Mouse (Mus musculus) frontal cortex, adult (tissue): Measurements from ENCODE around the gene Kbtbd3.

ENCODE experiments used
- ATAC-seq: cut with Nextera tagmentation; 2 replicates; pipeline ENCODE4 v1.9.2; 2017; ENCODE audit warnings: mild to moderate bottlenecking, moderate library complexity, mixed read lengths; ENCODE audit not compliant: low TSS enrichment

Kbtbd3 gene

GRCm38 (mm10) chr9:4309351-4310085 lies at the start of gene Kbtbd3, which contains the start of gene Aasdhppt:
TSS of gene Kbtbd3 (plus strand) at chr9:4309833.
TSS of gene Aasdhppt (minus strand) at chr9:4309471.
- peak; percentile 93 for ATAC-seq

GRCm38 (mm10) chr9:4259841-4260745 lies 49.5 kb upstream of the Kbtbd3 start:
- no peak for ATAC-seq

GRCm38 (mm10) chr9:4260746-4261090 lies 48.9 kb upstream of the Kbtbd3 start:
- no peak for ATAC-seq

GRCm38 (mm10) chr9:4266881-4267280 lies 42.8 kb upstream of the Kbtbd3 start:
- no peak for ATAC-seq

DNA sequence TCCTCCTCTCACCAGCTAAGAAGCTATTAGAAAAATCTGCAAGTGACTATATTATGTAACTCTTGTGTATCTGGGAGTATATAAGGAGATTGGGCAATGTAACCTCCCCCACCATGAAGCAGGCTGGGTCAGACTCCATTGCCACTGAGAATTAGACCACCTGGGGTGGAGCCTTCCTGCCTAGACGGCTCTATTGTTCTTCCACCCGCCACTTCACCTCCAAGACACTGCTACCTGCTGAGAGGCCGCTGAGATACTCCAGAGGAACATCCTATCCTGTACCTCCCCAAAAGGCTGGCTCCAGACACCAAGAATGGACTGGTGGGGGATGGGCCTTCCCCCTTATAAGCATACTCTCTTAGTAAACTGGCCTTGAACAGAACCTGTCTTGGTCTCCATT lies 25.8 kb upstream of the Kbtbd3 start:
- no peak for ATAC-seq

DNA sequence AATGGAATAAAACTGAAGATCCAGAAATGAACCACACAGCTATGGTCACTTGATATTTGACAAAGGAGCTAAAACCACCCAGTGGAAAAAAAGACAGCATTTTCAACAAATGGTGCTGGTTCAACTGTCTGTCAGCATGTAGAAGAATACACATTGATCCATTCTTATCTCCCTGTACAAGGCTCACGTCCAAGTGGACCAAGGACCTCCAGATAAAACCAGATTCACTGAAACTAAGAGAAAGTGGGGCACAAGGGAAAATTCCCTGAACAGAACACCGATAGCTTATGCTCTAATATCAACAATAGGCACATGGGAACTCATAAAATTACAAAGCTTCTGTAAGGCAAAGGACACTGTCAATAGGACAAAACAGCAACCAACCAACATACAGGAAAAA lies 9.2 kb upstream of the Kbtbd3 start:
- ATAC-seq = no peak

- no peak for ATAC-seq
Measured at GRCm38 (mm10) chr9:4304867-4305266, 4.8 kb upstream of the Kbtbd3 start.

- ATAC-seq = peak; percentile 52
Measured at GRCm38 (mm10) chr9:4308628-4309350, 844 bp upstream of the Kbtbd3 start.

DNA sequence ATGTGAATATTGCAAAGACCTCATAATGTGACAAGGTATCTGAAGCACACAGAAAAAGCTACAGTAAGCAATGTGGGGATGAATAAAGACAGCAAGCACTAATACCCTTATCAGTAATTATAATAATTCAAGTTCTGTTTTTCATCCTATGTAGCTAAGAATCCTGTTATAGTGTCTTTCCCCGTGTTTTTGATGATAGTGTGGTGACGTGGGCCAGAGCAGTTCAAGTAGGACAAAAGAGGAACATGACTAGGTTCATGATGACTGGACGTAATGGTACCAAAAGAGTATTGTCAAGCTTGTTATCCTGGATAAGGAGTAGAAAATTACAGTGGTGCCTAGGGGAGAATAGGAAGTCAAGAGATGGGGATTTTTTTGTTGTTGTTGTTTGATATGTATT lies 1.1 kb downstream of the Kbtbd3 start:
- no peak for ATAC-seq

DNA sequence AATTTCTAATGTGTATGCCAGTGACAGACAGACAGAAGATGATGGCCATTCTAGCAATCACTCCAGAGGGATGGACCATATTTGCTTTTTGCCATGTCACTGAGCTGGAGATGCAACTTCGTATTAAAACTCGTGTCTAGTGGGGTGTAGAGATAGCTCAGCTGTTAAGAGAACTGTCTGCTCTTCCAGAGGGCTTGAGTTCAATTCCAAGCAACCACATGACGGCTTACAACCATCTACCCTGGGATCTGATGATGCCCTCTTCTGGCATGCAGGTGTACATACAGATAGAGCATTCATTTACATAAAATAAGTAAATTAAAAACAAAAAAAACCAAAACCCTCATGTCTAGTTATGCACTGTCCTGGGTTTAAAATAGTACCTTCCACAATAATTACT lies 1.5 kb downstream of the Kbtbd3 start:
- ATAC-seq = no peak

DNA sequence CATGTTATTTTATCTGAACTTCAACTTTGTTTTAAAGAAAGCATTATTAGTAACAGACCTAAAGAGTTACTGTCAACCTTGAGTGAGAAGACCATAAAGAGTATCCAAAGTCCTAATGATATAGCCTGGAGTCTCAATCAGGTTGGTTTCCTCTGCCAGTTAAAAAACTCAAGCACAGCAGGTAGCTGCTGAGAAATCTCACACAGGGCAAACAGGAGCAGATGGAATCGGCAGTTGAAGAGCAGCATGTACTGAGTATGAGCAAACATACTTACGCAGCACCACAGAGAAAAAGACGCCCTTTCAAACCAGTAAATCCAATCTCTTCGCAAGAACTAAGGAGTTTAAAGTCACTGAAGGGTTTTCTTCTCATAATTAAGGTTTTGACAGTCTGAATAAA lies 4.3 kb downstream of the Kbtbd3 start:
- no peak for ATAC-seq

- no peak for ATAC-seq
Measured at GRCm38 (mm10) chr9:4315746-4316145, 6.1 kb downstream of the Kbtbd3 start.

- no peak for ATAC-seq
Measured at GRCm38 (mm10) chr9:4318939-4319721, 9.5 kb downstream of the Kbtbd3 start.

DNA sequence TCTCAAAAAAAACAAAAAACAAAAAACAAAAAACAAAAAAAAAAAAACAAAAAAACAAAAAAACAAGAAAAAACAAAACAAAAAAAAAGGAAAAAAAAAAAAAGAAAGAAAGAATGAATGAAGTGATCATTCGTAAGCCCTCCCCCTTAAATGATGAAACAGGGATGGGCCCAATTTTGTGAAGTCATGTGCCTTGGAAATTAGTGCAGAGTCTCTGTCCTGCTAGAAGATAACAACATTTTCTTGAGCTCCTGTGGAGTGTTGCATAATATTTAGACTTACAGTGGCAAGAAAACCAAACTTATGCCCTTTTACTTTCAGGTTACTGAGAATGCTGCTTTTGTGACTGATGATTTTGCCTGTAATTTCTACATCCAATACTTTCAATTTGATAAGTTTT lies 43.5 kb downstream of the Kbtbd3 start:
- no peak for ATAC-seq

GRCm38 (mm10) chr9:4375828-4376639 lies 66.4 kb downstream of the Kbtbd3 start, which contains the start of gene Msantd4:
TSS of gene Msantd4 (plus strand) at chr9:4376562.
- peak; percentile 99 for ATAC-seq

DNA sequence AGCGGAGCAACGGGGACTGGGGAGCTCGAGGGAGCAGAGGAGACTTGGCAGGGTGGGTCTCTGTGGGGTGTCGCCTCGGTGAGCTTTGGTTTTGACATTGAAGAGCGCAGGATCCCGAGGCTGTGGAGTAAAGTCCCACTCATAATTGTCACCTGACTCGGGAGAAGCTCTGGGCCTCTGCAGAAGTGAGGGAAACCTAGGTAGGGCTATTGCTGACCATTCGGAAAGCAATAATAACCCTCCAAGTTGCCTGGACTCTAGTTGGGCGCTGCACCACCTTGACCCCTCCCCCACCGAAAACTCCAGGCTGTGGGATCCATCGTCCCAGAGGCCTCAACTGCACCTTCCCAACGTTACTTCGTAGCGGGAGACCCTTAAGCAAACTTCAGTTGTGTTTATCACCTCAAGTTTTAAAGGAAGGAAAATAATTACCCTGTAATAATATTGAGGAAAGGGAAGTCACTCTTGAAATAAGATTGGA lies 67.0 kb downstream of the Kbtbd3 start:
- no peak; the same call in 1 of the 2 replicates for ATAC-seq
